Mouse (Mus musculus) heart, embryonic 10.5 days (tissue): ENCODE data around the gene Sfi1. TPM values are rescaled to one million over a fixed set of nuclear protein-coding genes. Genes with fewer than 3 reads are reported as not detected.
"Not testable (repeated sequence)": the region's sequence is repeated elsewhere in the genome, so short reads cannot be mapped to it uniquely, and the experiment has no call there.

Source experiments
- DNase-seq: peaks from one replicate; pipeline ENCODE4 v3.0.0-alpha.2; 2017; ENCODE audit warnings: low spot score
- H3K27ac ChIP-seq: fragments of 300-500 bp; sonication (generic); 2 replicates; pipeline ENCODE4 v1.5.1; 2016; ENCODE audit warnings: mild to moderate bottlenecking
- H3K27me3 ChIP-seq: fragments of 300-500 bp; sonication (generic); 2 replicates; pipeline ENCODE4 v1.6.1; 2016; ENCODE audit warnings: mild to moderate bottlenecking; ENCODE audit not compliant: poor library complexity, insufficient read depth, severe bottlenecking
- H3K36me3 ChIP-seq: fragments of 300-500 bp; sonication (generic); 2 replicates; pipeline ENCODE4 v1.6.1; 2016; ENCODE audit warnings: mild to moderate bottlenecking, moderate library complexity
- H3K4me1 ChIP-seq: fragments of 300-500 bp; sonication (generic); 2 replicates; pipeline ENCODE4 v1.6.1; 2016; ENCODE audit warnings: mild to moderate bottlenecking
- H3K4me3 ChIP-seq: fragments of 300-500 bp; sonication (generic); 2 replicates; pipeline ENCODE4 v1.5.1; 2016; ENCODE audit warnings: mild to moderate bottlenecking, moderate library complexity
- H3K9me3 ChIP-seq: fragments of 300-500 bp; sonication (generic); 2 replicates; pipeline ENCODE4 v1.6.1; 2016; ENCODE audit warnings: mild to moderate bottlenecking, moderate library complexity
- WGBS: fragments of 180-500 bp; shearing (Covaris S2); methylation state at CpG from one replicate; pipeline ENCODE4 v1.1.7; 2016; 5-methylcytosine and 5-hydroxymethylcytosine counted together
- polyA plus RNA-seq: library from polyadenylated mRNA; unstranded; fragments of >200 nt; fragmentation: Nextera tagmentation; extraction: Ambion mirVana; gene quantifications from 2 replicates; pipeline ENCODE4 v1.2.1, GENCODE M21; 2016

Gene Sfi1
- polyA plus RNA-seq, 1 experiment from 2014 or later = 11.7 TPM

- not testable (repeated sequence) for H3K4me3 ChIP-seq, H3K27me3 ChIP-seq, H3K27ac ChIP-seq, H3K4me1 ChIP-seq
- DNase-seq = peak; percentile 89
- Histone ChIP-seq H3K36me3 (peaks cover 16% of the 10 kb centered on the region), H3K9me3 (peaks cover 16% of the 10 kb centered on the region)
- 94% methylated on average over 24 of the region's 24 CpGs for WGBS
These were observed 43.1 kb downstream of the Sfi1 start for GRCm38 (mm10) chr11:3150003-3150676.

DNA sequence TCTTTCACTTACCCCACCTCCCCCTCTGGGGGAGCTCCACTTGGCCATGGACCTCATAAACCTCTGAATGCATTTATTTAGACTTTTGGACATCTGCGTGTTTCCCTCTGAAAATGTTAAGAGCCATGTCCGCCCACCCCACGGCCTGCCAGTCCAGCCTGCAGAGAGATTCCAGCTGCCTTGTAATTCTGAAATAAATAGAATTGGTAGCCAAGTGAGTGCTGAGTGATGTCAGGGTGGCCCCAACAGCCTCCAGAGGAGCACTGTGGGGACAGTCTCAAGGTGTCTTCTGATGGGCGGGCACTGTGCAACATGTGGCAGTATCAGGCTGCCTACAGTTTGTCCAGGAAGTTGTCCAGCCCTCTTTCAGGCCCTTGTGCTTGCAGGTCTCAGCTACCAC is 43.8 kb downstream of the Sfi1 start:
- WGBS = 84% methylated on average over 4 of the region's 4 CpGs
- H3K4me3 ChIP-seq, H3K4me1 ChIP-seq, H3K27ac ChIP-seq, H3K27me3 ChIP-seq: not testable (repeated sequence)
- Histone ChIP-seq H3K9me3 (peaks cover 16% of the 10 kb centered on the region), H3K36me3 (peaks cover 16% of the 10 kb centered on the region)
- DNase-seq = peak; percentile 13

DNA sequence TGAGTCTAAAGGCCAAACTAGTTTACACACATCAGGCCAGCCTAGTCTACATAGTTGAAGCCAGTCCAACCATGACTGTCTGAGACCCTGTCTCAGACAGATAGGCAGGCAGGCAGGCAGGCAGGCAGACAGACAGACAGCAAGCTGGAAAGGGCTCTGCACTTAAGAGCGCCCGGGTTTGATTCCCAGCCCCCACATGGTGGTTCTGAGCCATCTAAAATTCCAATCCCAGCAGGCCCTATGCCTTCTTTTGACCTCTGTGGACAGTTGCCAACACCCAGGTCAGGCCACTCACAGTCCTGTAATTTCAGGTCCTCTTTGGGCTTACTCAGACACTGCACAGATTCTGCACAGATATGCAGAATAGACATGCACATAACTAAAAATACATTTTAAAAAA is 46.5 kb downstream of the Sfi1 start:
- not testable (repeated sequence) for H3K4me3 ChIP-seq, H3K4me1 ChIP-seq, H3K27me3 ChIP-seq, H3K27ac ChIP-seq
- peak; percentile 54 for DNase-seq
- Histone ChIP-seq H3K9me3 (peaks cover 13% of the 10 kb centered on the region), H3K36me3 (peaks cover 11% of the 10 kb centered on the region)
- WGBS = 88% methylated on average over 2 of the region's 2 CpGs

GRCm38 (mm10) chr11:3145359-3146165 is 47.7 kb downstream of the Sfi1 start:
- 77% methylated on average over 9 of the region's 9 CpGs for WGBS
- H3K27ac ChIP-seq, H3K4me3 ChIP-seq, H3K27me3 ChIP-seq, H3K4me1 ChIP-seq, H3K36me3 ChIP-seq: not testable (repeated sequence)
- H3K9me3 ChIP-seq = peaks cover 13% of the 10 kb centered on the region
- peak; percentile 74 for DNase-seq

DNA sequence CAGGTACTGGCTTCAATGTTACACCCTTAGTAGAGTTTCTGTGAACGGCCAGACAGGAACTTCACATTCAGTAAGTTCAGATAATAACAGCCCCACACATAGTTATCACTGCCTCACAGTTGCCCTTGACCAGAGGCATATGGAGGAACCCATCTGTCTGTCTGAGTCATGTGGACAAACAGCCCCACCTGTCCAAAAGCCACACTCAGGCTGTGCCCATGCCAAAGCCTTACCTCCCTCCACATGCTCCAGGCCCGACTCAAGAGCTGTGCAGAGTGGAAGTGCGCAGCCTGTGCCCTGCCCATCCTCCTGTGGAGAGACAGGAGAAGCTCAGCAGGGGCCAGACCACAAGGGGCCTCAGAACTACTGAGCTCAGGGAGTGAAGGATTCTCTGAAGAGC is 49.3 kb downstream of the Sfi1 start:
- H3K36me3 ChIP-seq, H3K27ac ChIP-seq, H3K27me3 ChIP-seq, H3K4me1 ChIP-seq, H3K4me3 ChIP-seq: not testable (repeated sequence)
- peaks cover 11% of the 10 kb centered on the region for H3K9me3 ChIP-seq
- WGBS = 58% methylated on average over 3 of the region's 3 CpGs
- DNase-seq = peak; percentile 69

DNA sequence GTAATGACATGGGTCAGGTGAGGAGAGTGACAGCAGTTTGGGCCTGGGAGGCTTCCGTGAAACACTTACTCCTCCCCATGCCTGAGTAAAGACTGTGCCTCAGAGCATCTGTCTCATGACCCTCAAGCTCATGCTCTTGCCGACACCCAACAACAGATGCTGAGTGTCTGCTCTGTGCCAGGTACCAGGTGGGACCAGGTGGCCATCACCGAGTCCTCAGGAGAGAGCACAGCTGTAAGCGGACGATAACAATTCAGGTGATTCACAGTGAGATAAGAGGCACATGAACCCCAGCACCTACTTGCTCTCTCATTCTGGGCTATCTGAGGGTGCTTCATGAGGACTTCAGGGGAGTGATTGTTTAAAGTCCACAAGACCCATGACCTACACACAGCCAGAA is 50.9 kb downstream of the Sfi1 start:
- DNase-seq, H3K4me3 ChIP-seq, H3K27ac ChIP-seq, H3K4me1 ChIP-seq, H3K36me3 ChIP-seq, H3K27me3 ChIP-seq: not testable (repeated sequence)
- 78% methylated on average over 4 of the region's 5 CpGs for WGBS
- peaks cover 18% of the 10 kb centered on the region for H3K9me3 ChIP-seq

GRCm38 (mm10) chr11:3140967-3141535 is 52.2 kb downstream of the Sfi1 start:
- H3K27ac ChIP-seq, H3K4me3 ChIP-seq: not testable (repeated sequence)

GRCm38 (mm10) chr11:3138323-3138722 is 54.9 kb downstream of the Sfi1 start:
- H3K4me3 ChIP-seq, DNase-seq, H3K36me3 ChIP-seq, H3K27me3 ChIP-seq, H3K4me1 ChIP-seq, H3K27ac ChIP-seq: not testable (repeated sequence)
- H3K9me3 ChIP-seq = peaks cover 21% of the 10 kb centered on the region
- 81% methylated on average over 2 of the region's 2 CpGs for WGBS

More at GRCm38 (mm10) chr11:3140967-3141535, 52.2 kb downstream of the Sfi1 start:
- not testable (repeated sequence) for H3K27me3 ChIP-seq, H3K36me3 ChIP-seq, H3K4me1 ChIP-seq
- peaks cover 21% of the 10 kb centered on the region for H3K9me3 ChIP-seq
- peak; percentile 16 for DNase-seq

GRCm38 (mm10) chr11:3137279-3137678 is 56.0 kb downstream of the Sfi1 start:
- H3K4me3 ChIP-seq, H3K27me3 ChIP-seq, H3K27ac ChIP-seq, H3K36me3 ChIP-seq, H3K4me1 ChIP-seq: not testable (repeated sequence)
- 84% methylated on average over 4 of the region's 4 CpGs for WGBS
- DNase-seq = peak; percentile 91
- peaks cover 21% of the 10 kb centered on the region for H3K9me3 ChIP-seq

- H3K27ac ChIP-seq, H3K4me3 ChIP-seq, H3K4me1 ChIP-seq, H3K27me3 ChIP-seq, H3K36me3 ChIP-seq: not testable (repeated sequence)
- WGBS = 89% methylated on average over 3 of the region's 3 CpGs
- H3K9me3 ChIP-seq = peaks cover 20% of the 10 kb centered on the region
- peak; percentile 67 for DNase-seq
These were observed 57.3 kb downstream of the Sfi1 start for GRCm38 (mm10) chr11:3135956-3136355.

DNA sequence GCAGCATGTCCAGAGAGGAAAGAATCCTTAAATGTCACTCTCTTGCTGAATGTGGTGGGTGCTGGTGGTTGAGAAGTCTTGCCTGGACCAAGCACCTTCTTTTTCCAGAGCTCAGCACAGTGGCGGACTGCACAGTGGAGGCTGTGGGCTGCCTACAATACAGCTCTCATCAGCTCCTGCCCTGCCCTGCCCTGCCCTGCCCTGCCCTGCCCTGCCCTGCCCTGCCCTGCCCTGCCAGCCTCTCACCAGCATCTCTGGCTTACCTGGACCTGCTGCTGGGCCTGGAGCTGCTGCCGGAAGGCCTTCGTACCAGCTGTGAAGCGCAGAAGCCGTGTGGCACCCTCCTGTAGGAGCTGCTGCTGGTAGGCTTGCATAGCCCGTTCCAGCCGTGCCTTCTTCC is 57.9 kb downstream of the Sfi1 start:
- H3K27me3 ChIP-seq, H3K36me3 ChIP-seq, H3K4me3 ChIP-seq, DNase-seq, H3K27ac ChIP-seq, H3K4me1 ChIP-seq: not testable (repeated sequence)
- peaks cover 20% of the 10 kb centered on the region for H3K9me3 ChIP-seq
- WGBS = 89% methylated on average over 6 of the region's 7 CpGs

GRCm38 (mm10) chr11:3133360-3133759 is 59.9 kb downstream of the Sfi1 start:
- not testable (repeated sequence) for H3K4me1 ChIP-seq, H3K36me3 ChIP-seq, DNase-seq, H3K27ac ChIP-seq, H3K4me3 ChIP-seq, H3K27me3 ChIP-seq
- WGBS = 88% methylated on average over 1 of the region's 4 CpGs
- H3K9me3 ChIP-seq = peaks cover 17% of the 10 kb centered on the region

DNA sequence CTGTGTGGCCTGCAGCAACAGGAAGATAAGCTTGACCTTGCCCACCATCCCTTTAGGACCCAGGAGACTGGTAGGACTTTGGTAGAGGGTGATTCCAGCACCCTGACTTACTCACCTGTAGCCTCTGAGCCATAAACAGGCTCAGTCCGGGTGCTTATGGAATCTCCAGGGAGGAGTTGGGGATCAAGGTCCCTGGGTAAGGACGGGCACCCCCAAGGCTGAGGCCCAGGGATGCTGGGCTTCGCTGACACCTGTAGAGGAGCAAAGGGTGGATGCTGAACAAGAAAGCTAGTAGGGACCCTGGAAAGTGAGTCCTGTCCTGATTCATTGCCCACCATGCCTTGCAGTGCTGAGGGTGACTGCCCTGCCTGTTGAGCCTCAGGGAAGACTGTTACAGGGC is 60.3 kb downstream of the Sfi1 start:
- not testable (repeated sequence) for H3K27ac ChIP-seq, H3K36me3 ChIP-seq, H3K27me3 ChIP-seq, DNase-seq, H3K4me1 ChIP-seq, H3K4me3 ChIP-seq
- peaks cover 15% of the 10 kb centered on the region for H3K9me3 ChIP-seq
- 77% methylated on average over 3 of the region's 3 CpGs for WGBS
